Mouse (Mus musculus) stomach, postnatal 0 days (tissue): ENCODE measurements at regions not wholly inside any gene's neighbourhood (a gene's known extent, or its start where the extent isn't known, plus 50 kb on each side); places are given as distances from the start of the nearest gene placed in this dataset.

Source experiments
- ATAC-seq: fragments of 200-750 bp; cut with Nextera tagmentation; 2 replicates; pipeline ENCODE4 v1.8.0; 2017; ENCODE audit not compliant: low FRiP score, low TSS enrichment
- DNase-seq: peaks from one replicate; pipeline ENCODE4 v3.0.0-alpha.2; 2016; ENCODE audit warnings: low spot score
- H3K27ac ChIP-seq: fragments of 300-500 bp; sonication (generic); replicated peaks from 2 replicates; pipeline ENCODE4 v1.5.1; 2014; ENCODE audit warnings: mild to moderate bottlenecking, control low read depth
- H3K27me3 ChIP-seq: fragments of 300-500 bp; sonication (generic); 2 replicates; pipeline ENCODE4 v1.6.1; 2014; ENCODE audit warnings: low read length; ENCODE audit not compliant: control insufficient read depth, insufficient read depth
- H3K36me3 ChIP-seq: fragments of 300-500 bp; sonication (generic); 2 replicates; pipeline ENCODE4 v1.6.1; 2014; ENCODE audit warnings: low read length, mixed read lengths; ENCODE audit not compliant: control insufficient read depth, insufficient read depth
- H3K4me1 ChIP-seq: fragments of 300-500 bp; sonication (generic); replicated peaks from 2 replicates; pipeline ENCODE4 v1.6.1; 2014; ENCODE audit warnings: antibody characterized with exemption; ENCODE audit not compliant: control insufficient read depth, insufficient read depth
- H3K4me2 ChIP-seq: fragments of 300-500 bp; sonication (generic); replicated peaks from 2 replicates; pipeline ENCODE4 v1.6.1; 2014; ENCODE audit warnings: low read depth, mild to moderate bottlenecking, control low read depth, moderate library complexity
- H3K4me3 ChIP-seq: fragments of 300-500 bp; sonication (generic); 2 replicates; pipeline ENCODE4 v1.5.1; 2014; ENCODE audit warnings: low read depth, low read length, control low read depth
- H3K9ac ChIP-seq: fragments of 300-500 bp; sonication (generic); 2 replicates; pipeline ENCODE4 v1.6.1; 2014; ENCODE audit warnings: mild to moderate bottlenecking, low read length, control low read depth, mixed read lengths
- H3K9me3 ChIP-seq: fragments of 300-500 bp; sonication (generic); 2 replicates; pipeline ENCODE4 v1.6.1; 2016; ENCODE audit warnings: low read length; ENCODE audit not compliant: control insufficient read depth
- CTCF ChIP-seq: IDR thresholded peaks from 2 replicates; pipeline ENCODE4 v1.5.1; 2016; ENCODE audit warnings: antibody characterized with exemption, low read depth, mild to moderate bottlenecking, moderate library complexity
- EP300 ChIP-seq: optimal IDR thresholded peaks from 2 replicates; pipeline ENCODE3; 2016; ENCODE audit warnings: antibody characterized with exemption
- WGBS: fragments of 180-500 bp; shearing (Covaris S2); extraction: QIAGEN DNeasy Blood & Tissue Kit; methylation state at CpG from one replicate; pipeline ENCODE4 v1.1.7; 2014; 5-methylcytosine and 5-hydroxymethylcytosine counted together

GRCm38 (mm10) chr12:71603136-71603535, 227.7 kb upstream of the Daam1 start:
- 91% methylated on average over 10 of the region's 10 CpGs for WGBS
- Histone ChIP-seq H3K4me2 (no peak overlapping the region), H3K4me1 (no peaks in the 10 kb centered on the region), H3K36me3 (no peaks in the 10 kb centered on the region), H3K4me3 (no peak overlapping the region), H3K27ac (no peak overlapping the region), H3K9me3 (no peaks in the 10 kb centered on the region), H3K9ac (no peak overlapping the region), H3K27me3 (no peaks in the 10 kb centered on the region)
- ATAC-seq (no peak), DNase-seq (no peak)
- no peak for TF ChIP-seq EP300
- no peak for TF ChIP-seq CTCF

DNA sequence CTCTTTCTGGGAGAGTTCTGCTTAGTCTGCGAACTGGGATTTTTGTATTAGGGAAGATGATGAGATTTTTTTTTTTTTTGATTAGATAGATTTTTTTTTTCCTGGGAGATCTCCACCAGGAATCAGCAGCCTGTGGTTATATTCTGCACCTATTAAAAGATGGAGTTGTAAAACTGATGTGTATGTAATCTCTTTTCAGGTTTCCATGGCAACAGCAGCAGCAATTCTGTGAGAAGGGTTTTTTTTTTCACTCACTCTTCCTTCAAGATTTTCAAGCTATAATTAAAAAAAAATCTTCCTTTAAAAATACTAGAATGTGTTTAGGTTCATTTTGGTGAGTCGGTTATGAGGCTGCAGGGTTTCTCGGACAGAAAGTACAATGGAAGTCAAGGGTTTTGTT, 224.5 kb upstream of the Daam1 start:
- Histone ChIP-seq H3K4me3 (no peak overlapping the region), H3K9me3 (no peaks in the 10 kb centered on the region), H3K4me1 (no peaks in the 10 kb centered on the region), H3K4me2 (no peak overlapping the region), H3K9ac (no peak overlapping the region), H3K27ac (no peak overlapping the region), H3K27me3 (no peaks in the 10 kb centered on the region), H3K36me3 (no peaks in the 10 kb centered on the region)
- TF ChIP-seq CTCF (no peak), EP300 (no peak)
- WGBS = 88% methylated on average over 3 of the region's 3 CpGs
- ATAC-seq (no peak), DNase-seq (no peak)

DNA sequence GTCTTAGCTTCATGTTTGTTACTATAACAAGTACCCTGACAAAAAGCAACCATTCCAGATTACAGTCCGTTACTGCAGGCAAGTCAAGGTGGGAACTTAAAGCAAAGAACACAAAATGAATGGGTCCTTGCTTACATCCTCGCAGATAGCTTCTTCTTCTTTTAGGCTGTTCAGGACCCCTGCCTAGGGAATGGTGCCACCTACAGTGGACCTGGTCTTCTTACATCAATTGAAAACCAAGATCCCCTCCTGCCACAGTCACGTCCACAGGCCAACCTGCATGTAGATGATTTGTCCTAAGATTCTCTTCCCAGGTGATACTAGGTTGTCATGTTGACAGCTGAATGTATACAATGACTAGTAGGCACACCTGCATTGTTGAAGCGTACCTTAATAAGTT, 222.9 kb upstream of the Daam1 start:
- ATAC-seq (no peak), DNase-seq (no peak)
- TF ChIP-seq EP300 (no peak), CTCF (no peak)
- Histone ChIP-seq H3K4me3 (no peak overlapping the region), H3K9ac (no peak overlapping the region), H3K9me3 (no peaks in the 10 kb centered on the region), H3K4me1 (no peaks in the 10 kb centered on the region), H3K36me3 (no peaks in the 10 kb centered on the region), H3K4me2 (no peak overlapping the region), H3K27me3 (no peaks in the 10 kb centered on the region), H3K27ac (no peak overlapping the region)
- 91% methylated on average over 4 of the region's 4 CpGs for WGBS

- H3K27me3 ChIP-seq = no peaks in the 10 kb centered on the region
- no peaks in the 10 kb centered on the region for H3K36me3 ChIP-seq
- H3K9ac ChIP-seq = no peak overlapping the region
- no peak overlapping the region for H3K4me3 ChIP-seq
- H3K4me2 ChIP-seq = no peak overlapping the region
- no peak for TF ChIP-seq EP300
- TF ChIP-seq CTCF = no peak
- peak; percentile 29; the same call in 1 of the 2 replicates for ATAC-seq
- no peaks in the 10 kb centered on the region for H3K9me3 ChIP-seq
- no peaks in the 10 kb centered on the region for H3K4me1 ChIP-seq
- 37% methylated on average over 8 of the region's 8 CpGs for WGBS
- no peak for DNase-seq
- peak overlapping the region; percentile 63; the same call in 1 of the 2 replicates for H3K27ac ChIP-seq
Measured at GRCm38 (mm10) chr12:71613326-71613725, 217.6 kb upstream of the Daam1 start.

DNA sequence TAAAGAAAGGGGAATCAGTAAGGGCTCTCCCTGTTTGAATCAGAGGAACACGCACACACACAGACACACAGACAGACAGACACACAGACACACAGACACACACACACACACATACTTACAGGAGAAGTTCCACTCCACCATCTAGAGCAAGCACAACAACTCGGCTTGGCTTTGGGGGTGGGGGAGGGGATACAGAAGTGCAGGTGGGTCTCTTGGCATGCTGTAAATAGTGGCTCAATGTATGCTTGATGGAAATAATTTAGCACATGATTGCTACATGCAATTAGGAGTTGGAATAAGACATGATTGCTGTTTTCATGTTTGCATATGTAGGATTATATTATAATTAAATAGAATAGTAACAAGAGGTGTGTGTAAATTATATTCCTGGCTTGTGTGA, 215.9 kb upstream of the Daam1 start:
- ATAC-seq (no peak), DNase-seq (no peak)
- WGBS = 80% methylated on average over 2 of the region's 2 CpGs
- H3K4me1 ChIP-seq = no peaks in the 10 kb centered on the region
- TF ChIP-seq EP300 (no peak), CTCF (no peak)
- H3K36me3 ChIP-seq = no peaks in the 10 kb centered on the region
- no peak overlapping the region for H3K9ac ChIP-seq
- no peak overlapping the region for H3K27ac ChIP-seq
- no peak overlapping the region for H3K4me2 ChIP-seq
- no peak overlapping the region for H3K4me3 ChIP-seq
- H3K9me3 ChIP-seq = no peaks in the 10 kb centered on the region
- no peaks in the 10 kb centered on the region for H3K27me3 ChIP-seq

GRCm38 (mm10) chr12:71615383-71615782, 215.5 kb upstream of the Daam1 start:
- H3K4me2 ChIP-seq = no peak overlapping the region
- H3K9ac ChIP-seq = no peak overlapping the region
- ATAC-seq (no peak), DNase-seq (no peak)
- no peaks in the 10 kb centered on the region for H3K4me1 ChIP-seq
- no peaks in the 10 kb centered on the region for H3K9me3 ChIP-seq
- H3K36me3 ChIP-seq = no peaks in the 10 kb centered on the region
- WGBS = 66% methylated on average over 2 of the region's 2 CpGs
- no peak overlapping the region for H3K27ac ChIP-seq
- TF ChIP-seq EP300 (no peak), CTCF (no peak)
- no peak overlapping the region for H3K4me3 ChIP-seq
- H3K27me3 ChIP-seq = no peaks in the 10 kb centered on the region
